Mouse (Mus musculus) MEL (cell line): ENCODE results near the gene Tymp.

ENCODE experiments used
- CTCF ChIP-seq, 3 experiments: IDR thresholded peaks in 2 of 3; conservative IDR thresholded peaks in 1 of 3; 2 replicates each; pipeline ENCODE4 v1.5.1; 2011 to 2012; ENCODE audit warnings: low read length in 3 of 3, low read depth in 2 of 3, mild to moderate bottlenecking in 2 of 3, improper control_type of control experiment in 1 of 3, inconsistent platforms in 1 of 3, mixed read lengths in 1 of 3, moderate library complexity in 1 of 3; ENCODE audit not compliant: control insufficient read depth in 1 of 3, insufficient read depth in 1 of 3, poor library complexity in 1 of 3, severe bottlenecking in 1 of 3
- MYC ChIP-seq: IDR thresholded peaks from 2 replicates; pipeline ENCODE4 v1.6.1; 2011; ENCODE audit warnings: low read depth, mild to moderate bottlenecking, low read length, improper control_type of control experiment, moderate library complexity
- NRF1 ChIP-seq: IDR thresholded peaks from 2 replicates; pipeline ENCODE4 v1.6.1; 2014; ENCODE audit warnings: low read depth, mild to moderate bottlenecking, inconsistent platforms, low read length, improper control_type of control experiment, moderate library complexity; ENCODE audit not compliant: poor library complexity, insufficient read depth, severe bottlenecking
- RCOR1 ChIP-seq: IDR thresholded peaks from 2 replicates; pipeline ENCODE4 v1.6.1; 2012; ENCODE audit warnings: low read depth, mild to moderate bottlenecking, inconsistent platforms, low read length, improper control_type of control experiment
- TCF12 ChIP-seq: IDR thresholded peaks from 2 replicates; pipeline ENCODE4 v1.6.1; 2014; ENCODE audit warnings: low read depth, mild to moderate bottlenecking, inconsistent platforms, low read length, improper control_type of control experiment, moderate library complexity
- USF1 ChIP-seq: IDR thresholded peaks from 2 replicates; pipeline ENCODE4 v1.6.1; 2014; ENCODE audit warnings: low read depth, mild to moderate bottlenecking, inconsistent platforms, low read length, improper control_type of control experiment, moderate library complexity
- ZMIZ1 ChIP-seq: IDR thresholded peaks from 2 replicates; pipeline ENCODE4 v1.6.1; 2012; ENCODE audit warnings: low read depth, mild to moderate bottlenecking, inconsistent platforms, low read length, improper control_type of control experiment, moderate library complexity

DNA sequence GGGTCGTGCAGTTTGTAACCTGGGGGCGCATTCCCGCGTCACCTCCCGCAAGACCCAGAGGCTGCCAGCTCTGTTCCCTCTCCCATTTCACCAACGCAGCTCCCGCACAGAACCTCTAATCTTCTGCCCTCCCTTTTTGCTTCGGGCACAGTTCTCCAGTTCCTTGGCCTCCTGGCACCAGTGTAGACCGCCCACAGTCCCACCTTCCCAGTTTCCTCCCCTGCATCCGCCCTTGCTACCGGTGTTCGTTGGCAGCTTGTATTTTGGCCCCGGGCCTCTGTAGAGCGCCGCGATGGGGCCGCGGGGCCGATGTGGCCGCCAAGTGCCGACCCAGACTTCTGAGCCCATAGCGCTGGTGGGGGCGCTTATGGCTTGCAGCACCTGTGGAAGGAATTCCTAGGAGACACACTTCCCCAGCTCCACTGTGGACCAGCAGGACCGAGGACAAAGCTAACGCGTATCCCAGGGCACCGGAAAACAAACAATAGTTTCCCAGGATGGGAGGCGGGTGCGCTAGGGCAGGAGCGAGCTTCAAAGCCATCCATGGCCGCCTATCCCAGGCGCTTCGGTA is 2.1 kb upstream of the Tymp start, which contains the start of gene Odf3b:
- no peak for TF ChIP-seq ZMIZ1
- no peak for TF ChIP-seq USF1
- TF ChIP-seq MYC = no peak
- no peak for TF ChIP-seq CTCF (IDR thresholded peaks at IDR 0.05 in 2 of 3, conservative IDR thresholded peaks at IDR 0.05 in 1 of 3; ENCODE audit: control insufficient read depth in 1 of 3, insufficient read depth in 1 of 3, low read depth in 2 of 3, low read length in 3 of 3, poor library complexity in 1 of 3, severe bottlenecking in 1 of 3)
- TF ChIP-seq TCF12 = no peak
- no peak for TF ChIP-seq RCOR1
- TF ChIP-seq NRF1 = no peak
